Mouse (Mus musculus): ENCODE results near the gene Gng13. TPM values are rescaled to one million over a fixed set of nuclear protein-coding genes. Genes with fewer than 3 reads are reported as not detected.
"Not testable (repeated sequence)": the region's sequence is repeated elsewhere in the genome, so short reads cannot be mapped to it uniquely, and the experiment has no call there.

Gng13 gene
- polyA plus RNA-seq, 1 experiment from 2014 or later: 3.4 TPM

- Histone ChIP-seq H3K27ac (replicated peaks) (no peak overlapping the region), H3K9ac (no peak overlapping the region), H3K4me1 (no peaks in the 10 kb centered on the region), H3K27me3 (replicated peaks) (peaks cover 26% of the 10 kb centered on the region), H3K9me3 (no peaks in the 10 kb centered on the region), H3K36me3 (no peaks in the 10 kb centered on the region; the same call in none of the 2 replicates), H3K4me3 (no peak overlapping the region), H3K4me2 (no peak overlapping the region)
- 69% methylated on average over 5 of the region's 5 CpGs for WGBS
- ATAC-seq (ENCODE audit: extremely low read depth, insufficient number of reproducible peaks, low FRiP score, low TSS enrichment): no peak
These were observed 18.3 kb downstream of the Gng13 start for GRCm38 (mm10) chr17:25735246-25735645.

DNA sequence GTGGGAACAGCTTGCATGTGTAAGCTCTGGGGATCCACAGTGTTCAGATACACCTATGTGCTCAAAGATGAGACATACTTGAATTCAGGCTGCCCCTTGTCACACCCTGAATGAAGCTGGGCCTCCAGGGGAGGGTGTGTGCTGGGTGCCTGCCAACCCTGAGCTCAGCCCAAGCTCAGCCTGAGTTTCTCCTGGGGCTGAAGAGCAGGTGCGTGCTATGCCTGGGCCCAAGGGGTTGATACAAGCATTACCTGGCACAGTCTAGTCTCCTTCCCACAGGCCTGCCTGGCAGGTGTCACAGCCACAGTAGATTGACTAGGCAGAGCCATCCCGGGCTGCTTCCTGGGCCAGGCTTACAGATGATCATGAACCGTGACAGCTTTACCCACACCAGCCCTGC is 18.8 kb downstream of the Gng13 start, which contains the start of gene Mslnl:
Gene Mslnl, plus strand, starts transcription at position 298 of the 400 bp plus-strand sequence.
- H3K36me3 ChIP-seq: no peaks in the 10 kb centered on the region; the same call in 1 of the 2 replicates
- H3K9me3 ChIP-seq: no peaks in the 10 kb centered on the region
- no peak for ATAC-seq (ENCODE audit: extremely low read depth, insufficient number of reproducible peaks, low FRiP score, low TSS enrichment)
- H3K27me3 ChIP-seq (replicated peaks): peaks cover 26% of the 10 kb centered on the region
- no peak within 1 kb of the TSS for H3K9ac ChIP-seq
- H3K4me3 ChIP-seq: no peak within 1 kb of the TSS
- H3K4me2 ChIP-seq: no peak within 1 kb of the TSS
- 70% methylated on average over 3 of the region's 3 CpGs for WGBS
- H3K4me1 ChIP-seq: no peaks in the 10 kb centered on the region
- no peak within 1 kb of the TSS for H3K27ac ChIP-seq (replicated peaks)

DNA sequence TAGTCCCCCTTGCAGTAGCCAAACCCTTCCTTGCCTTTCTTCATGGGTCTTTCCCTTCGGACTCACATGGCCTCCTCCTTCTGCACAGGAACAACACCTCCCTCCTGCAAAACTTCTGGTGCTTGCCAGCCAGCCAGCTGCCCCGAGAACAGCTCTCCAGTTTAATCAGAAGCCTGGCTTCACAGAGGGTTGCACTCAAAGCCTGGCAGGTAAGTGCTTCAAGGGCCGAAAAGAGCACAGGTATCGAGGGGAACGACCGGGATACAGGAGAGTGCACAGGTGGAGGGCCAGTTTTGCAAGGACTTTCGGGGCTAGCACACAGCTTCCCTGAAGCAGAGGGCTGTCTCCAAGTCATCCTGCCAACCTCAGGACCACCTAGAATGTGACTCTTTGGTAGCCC is 21.9 kb downstream of the Gng13 start:
- 71% methylated on average over 7 of the region's 7 CpGs for WGBS
- no peak overlapping the region for H3K4me2 ChIP-seq
- H3K9me3 ChIP-seq: no peaks in the 10 kb centered on the region
- H3K27ac ChIP-seq (replicated peaks): no peak overlapping the region
- no peaks in the 10 kb centered on the region for H3K36me3 ChIP-seq
- no peak overlapping the region for H3K4me3 ChIP-seq
- no peak overlapping the region for H3K9ac ChIP-seq
- no peak for ATAC-seq (ENCODE audit: extremely low read depth, insufficient number of reproducible peaks, low FRiP score, low TSS enrichment)
- no peaks in the 10 kb centered on the region for H3K4me1 ChIP-seq
- peaks cover 45% of the 10 kb centered on the region for H3K27me3 ChIP-seq (replicated peaks)

- not testable (repeated sequence) for H3K4me1 ChIP-seq; H3K9me3 ChIP-seq; ATAC-seq (ENCODE audit: extremely low read depth, insufficient number of reproducible peaks, low FRiP score, low TSS enrichment); H3K4me2 ChIP-seq; H3K9ac ChIP-seq; H3K36me3 ChIP-seq; H3K4me3 ChIP-seq; H3K27ac ChIP-seq (replicated peaks)
- peaks cover 43% of the 10 kb centered on the region for H3K27me3 ChIP-seq (replicated peaks)
- WGBS: 64% methylated on average over 12 of the region's 12 CpGs
These were observed 24.5 kb downstream of the Gng13 start for GRCm38 (mm10) chr17:25741471-25741870.

DNA sequence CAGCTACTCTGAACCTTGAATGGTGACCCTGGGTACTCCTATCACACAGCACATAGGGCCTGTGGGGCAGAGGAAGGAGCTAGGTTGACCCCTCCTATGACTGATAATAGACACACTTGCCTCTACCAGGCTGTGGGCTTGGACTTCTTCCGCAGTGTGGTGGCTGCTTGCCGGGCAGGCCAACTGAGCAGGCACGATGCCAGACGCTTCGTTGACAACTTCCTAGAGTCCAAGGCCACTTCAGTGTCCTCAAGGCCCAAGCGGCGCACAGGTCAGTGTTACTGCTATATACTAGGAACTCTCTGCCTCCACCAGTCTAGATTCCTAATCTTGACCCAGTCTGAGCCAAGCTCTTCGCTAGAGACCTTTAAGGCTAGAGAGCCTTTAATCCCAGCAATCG is 26.9 kb downstream of the Gng13 start:
- ATAC-seq (ENCODE audit: extremely low read depth, insufficient number of reproducible peaks, low FRiP score, low TSS enrichment): no peak
- Histone ChIP-seq H3K36me3 (no peaks in the 10 kb centered on the region), H3K4me1 (no peaks in the 10 kb centered on the region), H3K27ac (replicated peaks) (no peak overlapping the region), H3K9ac (no peak overlapping the region), H3K4me2 (no peak overlapping the region), H3K27me3 (replicated peaks) (peaks cover 34% of the 10 kb centered on the region), H3K9me3 (no peaks in the 10 kb centered on the region), H3K4me3 (no peak overlapping the region)
- 84% methylated on average over 9 of the region's 9 CpGs for WGBS

DNA sequence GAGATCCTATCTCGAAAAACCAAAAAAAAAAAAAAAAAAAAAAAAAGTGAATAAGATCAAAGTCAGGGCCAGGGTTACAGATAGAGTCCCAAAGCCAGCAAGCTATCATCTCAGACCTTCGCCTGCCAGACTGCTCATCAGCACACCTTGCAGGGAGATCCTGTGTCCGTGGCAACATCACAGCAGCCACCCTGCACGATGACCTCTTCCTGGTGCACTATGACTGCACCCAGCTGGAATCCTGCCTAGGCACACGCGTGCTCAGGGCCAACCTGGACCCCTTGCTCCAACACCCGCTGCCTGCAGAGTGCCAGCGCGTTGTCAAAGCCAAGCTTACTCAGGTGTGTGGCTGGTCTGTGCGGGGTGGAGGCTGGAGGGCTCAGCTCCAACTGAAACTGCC is 27.3 kb downstream of the Gng13 start:
- no peaks in the 10 kb centered on the region for H3K36me3 ChIP-seq
- no peak for ATAC-seq (ENCODE audit: extremely low read depth, insufficient number of reproducible peaks, low FRiP score, low TSS enrichment)
- H3K9ac ChIP-seq: no peak overlapping the region
- no peak overlapping the region for H3K4me2 ChIP-seq
- no peaks in the 10 kb centered on the region for H3K4me1 ChIP-seq
- no peak overlapping the region for H3K4me3 ChIP-seq
- no peak overlapping the region for H3K27ac ChIP-seq (replicated peaks)
- no peaks in the 10 kb centered on the region for H3K9me3 ChIP-seq
- 73% methylated on average over 10 of the region's 10 CpGs for WGBS
- H3K27me3 ChIP-seq (replicated peaks): peaks cover 29% of the 10 kb centered on the region

GRCm38 (mm10) chr17:25748238-25748637 is 31.3 kb downstream of the Gng13 start:
- H3K27me3 ChIP-seq (replicated peaks): peaks cover 11% of the 10 kb centered on the region
- no peaks in the 10 kb centered on the region for H3K9me3 ChIP-seq
- H3K4me3 ChIP-seq: no peak overlapping the region
- H3K4me2 ChIP-seq: no peak overlapping the region
- no peak for ATAC-seq (ENCODE audit: extremely low read depth, insufficient number of reproducible peaks, low FRiP score, low TSS enrichment)
- peaks cover 9% of the 10 kb centered on the region for H3K4me1 ChIP-seq
- H3K36me3 ChIP-seq: no peaks in the 10 kb centered on the region
- 86% methylated on average over 4 of the region's 4 CpGs for whole genome bisulfite sequencing
- H3K9ac ChIP-seq: no peak overlapping the region
- no peak overlapping the region for H3K27ac ChIP-seq (replicated peaks)

GRCm38 (mm10) chr17:25749314-25749713 is 32.3 kb downstream of the Gng13 start:
- Histone ChIP-seq H3K36me3 (no peaks in the 10 kb centered on the region), H3K4me1 (peaks cover 9% of the 10 kb centered on the region), H3K4me2 (no peak overlapping the region), H3K9ac (no peak overlapping the region), H3K27ac (replicated peaks) (no peak overlapping the region), H3K27me3 (replicated peaks) (peaks cover 8% of the 10 kb centered on the region), H3K9me3 (no peaks in the 10 kb centered on the region), H3K4me3 (no peak overlapping the region)
- no peak for ATAC-seq (ENCODE audit: extremely low read depth, insufficient number of reproducible peaks, low FRiP score, low TSS enrichment)
- WGBS: 70% methylated on average over 6 of the region's 6 CpGs

DNA sequence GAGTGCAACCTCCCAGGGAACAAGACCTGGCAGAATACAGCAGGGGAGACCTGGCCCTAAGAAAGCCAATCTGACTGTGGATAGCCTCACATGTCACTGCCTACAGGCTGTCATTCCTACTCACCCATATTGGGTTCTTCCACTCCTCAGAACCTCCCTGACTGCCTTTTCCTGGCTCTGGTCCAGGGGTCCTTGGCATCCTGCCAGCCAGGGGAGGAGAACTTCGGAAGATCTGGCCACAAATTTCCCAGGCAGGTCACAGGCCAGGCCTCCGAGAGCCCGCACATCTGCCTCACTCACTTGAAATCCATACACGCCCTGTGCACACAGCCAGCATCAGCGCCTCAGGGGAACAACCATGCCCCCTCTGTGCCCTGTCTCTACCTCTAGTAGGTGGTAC is 34.5 kb downstream of the Gng13 start:
- Histone ChIP-seq H3K9me3 (no peaks in the 10 kb centered on the region), H3K27ac (replicated peaks) (no peak overlapping the region), H3K4me1 (peaks cover 20% of the 10 kb centered on the region), H3K27me3 (replicated peaks) (peaks cover 3% of the 10 kb centered on the region; the same call in 1 of the 2 replicates), H3K4me2 (no peak overlapping the region), H3K36me3 (no peaks in the 10 kb centered on the region), H3K4me3 (no peak overlapping the region), H3K9ac (peak overlapping the region; percentile 28; the same call in 1 of the 2 replicates)
- ATAC-seq (ENCODE audit: extremely low read depth, insufficient number of reproducible peaks, low FRiP score, low TSS enrichment): no peak
- WGBS: 13% methylated on average over 5 of the region's 5 CpGs

GRCm38 (mm10) chr17:25754241-25754640 is 37.3 kb downstream of the Gng13 start, which contains the start of gene Msln:
Gene Msln, minus strand, starts transcription at chr17:25754378.
- H3K27ac ChIP-seq (replicated peaks): no peak within 1 kb of the TSS
- no peak for ATAC-seq (ENCODE audit: extremely low read depth, insufficient number of reproducible peaks, low FRiP score, low TSS enrichment)
- no peak within 1 kb of the TSS for H3K4me3 ChIP-seq
- no peaks in the 10 kb centered on the region for H3K36me3 ChIP-seq
- H3K9ac ChIP-seq: peak within 1 kb of the TSS; percentile 2; the same call in 1 of the 2 replicates
- H3K4me1 ChIP-seq: peaks cover 24% of the 10 kb centered on the region
- peaks cover 18% of the 10 kb centered on the region; the same call in 1 of the 2 replicates for H3K27me3 ChIP-seq (replicated peaks)
- no peak within 1 kb of the TSS for H3K4me2 ChIP-seq
- no peaks in the 10 kb centered on the region for H3K9me3 ChIP-seq
- 73% methylated on average over 9 of the region's 9 CpGs for WGBS

DNA sequence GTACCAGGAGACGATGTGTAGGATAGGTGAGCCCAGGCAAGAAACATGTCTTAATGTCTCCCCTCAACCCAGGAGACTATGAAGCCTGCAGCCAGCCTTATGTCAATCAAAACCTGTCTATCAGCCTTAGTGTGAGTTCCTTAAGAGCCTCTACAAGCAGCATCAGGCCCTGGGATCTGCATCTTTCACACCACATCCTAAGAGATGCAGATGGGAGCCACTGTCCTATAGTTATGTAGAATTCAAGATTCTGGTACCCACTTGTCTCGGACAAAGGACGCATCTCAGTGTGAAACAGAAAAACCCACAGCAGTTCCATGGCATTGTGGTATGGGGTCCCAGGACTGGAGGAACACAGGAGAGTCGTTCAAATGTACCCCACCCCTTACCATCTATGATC is 38.1 kb downstream of the Gng13 start:
- WGBS: 80% methylated on average over 4 of the region's 4 CpGs
- Histone ChIP-seq H3K4me3 (no peak overlapping the region), H3K27ac (replicated peaks) (no peak overlapping the region)

DNA sequence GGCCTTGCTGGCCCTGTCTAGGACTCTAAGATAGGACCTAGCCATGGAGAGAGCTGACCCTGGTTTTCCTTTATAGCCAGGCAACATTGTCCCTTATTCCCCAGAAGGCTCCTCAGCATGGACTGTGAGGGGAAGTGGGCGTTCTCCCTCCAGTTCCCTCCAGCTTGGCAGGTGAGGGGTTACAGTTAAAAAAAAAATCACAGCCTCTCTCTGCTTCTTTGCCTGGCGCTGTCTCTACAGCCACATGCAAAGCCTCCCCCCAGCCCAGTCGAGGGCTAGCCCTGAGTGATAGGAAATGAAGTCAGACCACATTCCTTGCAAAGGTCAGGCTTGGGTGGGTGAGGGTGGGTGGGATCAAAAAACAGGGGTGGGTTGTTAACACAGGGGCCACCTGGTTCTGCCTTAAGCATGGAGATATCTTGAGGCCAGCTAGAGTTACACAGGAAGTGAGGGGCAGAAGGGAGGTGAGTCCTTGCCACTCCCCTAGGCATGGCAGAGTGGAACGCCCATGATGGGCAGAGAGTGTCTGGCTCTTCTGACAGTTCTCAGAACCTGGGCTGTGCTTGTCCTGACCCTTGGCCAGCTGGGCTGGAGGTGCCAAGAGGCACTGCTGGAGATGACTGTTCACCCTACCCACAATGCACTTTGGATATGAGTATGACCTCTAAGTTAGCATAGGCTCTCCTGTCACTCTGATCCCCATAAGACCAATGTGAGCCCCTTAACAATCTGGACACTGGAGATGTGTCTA is 38.8 kb downstream of the Gng13 start:
- no peak for ATAC-seq (ENCODE audit: extremely low read depth, insufficient number of reproducible peaks, low FRiP score, low TSS enrichment)
- Histone ChIP-seq H3K4me2 (no peak overlapping the region), H3K9ac (no peak overlapping the region), H3K4me3 (no peak overlapping the region), H3K4me1 (peaks cover 24% of the 10 kb centered on the region), H3K27me3 (replicated peaks) (peaks cover 28% of the 10 kb centered on the region; the same call in 1 of the 2 replicates), H3K36me3 (no peaks in the 10 kb centered on the region), H3K27ac (replicated peaks) (peak overlapping the region; percentile 51), H3K9me3 (no peaks in the 10 kb centered on the region)
- WGBS: 24% methylated on average over 4 of the region's 4 CpGs

More for the DNA sequence above, 38.1 kb downstream of the Gng13 start:
- no peak for ATAC-seq (ENCODE audit: extremely low read depth, insufficient number of reproducible peaks, low FRiP score, low TSS enrichment)
- H3K9ac ChIP-seq: no peak overlapping the region
- H3K9me3 ChIP-seq: no peaks in the 10 kb centered on the region
- H3K4me1 ChIP-seq: peaks cover 24% of the 10 kb centered on the region
- H3K36me3 ChIP-seq: no peaks in the 10 kb centered on the region
- no peak overlapping the region for H3K4me2 ChIP-seq
- H3K27me3 ChIP-seq (replicated peaks): peaks cover 26% of the 10 kb centered on the region; the same call in 1 of the 2 replicates
